Mouse (Mus musculus) liver, embryonic 13.5 days (tissue): ENCODE results near the gene Gm10271. TPM values are rescaled to one million over a fixed set of nuclear protein-coding genes. Genes with fewer than 3 reads are reported as not detected.

Experiments used
- ATAC-seq: fragments of 200-750 bp; cut with Nextera tagmentation; 2 replicates; pipeline ENCODE4 v1.8.0; 2017; ENCODE audit warnings: low read depth, mild to moderate bottlenecking, moderate number of reproducible peaks, moderate library complexity
- DNase-seq: peaks from one replicate; pipeline ENCODE4 v3.0.0; 2022
- H3K27ac ChIP-seq: fragments of 300-500 bp; sonication (generic); 2 replicates; pipeline ENCODE4 v1.5.1; 2015; ENCODE audit warnings: moderate library complexity, mild to moderate bottlenecking, inconsistent platforms
- H3K27me3 ChIP-seq: fragments of 300-500 bp; sonication (generic); 2 replicates; pipeline ENCODE4 v1.6.1; 2015; ENCODE audit warnings: mild to moderate bottlenecking, inconsistent platforms
- H3K36me3 ChIP-seq: fragments of 300-500 bp; sonication (generic); 2 replicates; pipeline ENCODE4 v1.6.1; 2015; ENCODE audit warnings: mild to moderate bottlenecking, inconsistent platforms
- H3K4me1 ChIP-seq: fragments of 300-500 bp; sonication (generic); replicated peaks from 2 replicates; pipeline ENCODE4 v1.6.1; 2015; ENCODE audit warnings: inconsistent platforms
- H3K4me2 ChIP-seq: fragments of 300-500 bp; sonication (generic); 2 replicates; pipeline ENCODE4 v1.6.1; 2015; ENCODE audit warnings: inconsistent platforms, mild to moderate bottlenecking, moderate library complexity
- H3K4me3 ChIP-seq: fragments of 300-500 bp; sonication (generic); replicated peaks from 2 replicates; pipeline ENCODE4 v1.5.1; 2015; ENCODE audit warnings: mild to moderate bottlenecking, inconsistent platforms
- H3K9ac ChIP-seq: fragments of 300-500 bp; sonication (generic); 2 replicates; pipeline ENCODE4 v1.6.1; 2015; ENCODE audit warnings: mild to moderate bottlenecking, inconsistent platforms
- H3K9me3 ChIP-seq: fragments of 300-500 bp; sonication (generic); replicated peaks from 2 replicates; pipeline ENCODE4 v1.6.1; 2016; ENCODE audit warnings: inconsistent platforms
- WGBS: fragments of 180-500 bp; shearing (Covaris S2); methylation state at CpG from one replicate; pipeline ENCODE4 v1.1.7; 2015; ENCODE audit not compliant: insufficient replicate concordance; 5-methylcytosine and 5-hydroxymethylcytosine counted together
- polyA plus RNA-seq: library from polyadenylated mRNA; unstranded; fragments of >200 nt; fragmentation: Nextera tagmentation; extraction: Ambion mirVana; gene quantifications from 2 replicates; pipeline ENCODE4 v1.2.1, GENCODE M21; 2015

Gene Gm10271
- not detected in 2 replicates for polyA plus RNA-seq

DNA sequence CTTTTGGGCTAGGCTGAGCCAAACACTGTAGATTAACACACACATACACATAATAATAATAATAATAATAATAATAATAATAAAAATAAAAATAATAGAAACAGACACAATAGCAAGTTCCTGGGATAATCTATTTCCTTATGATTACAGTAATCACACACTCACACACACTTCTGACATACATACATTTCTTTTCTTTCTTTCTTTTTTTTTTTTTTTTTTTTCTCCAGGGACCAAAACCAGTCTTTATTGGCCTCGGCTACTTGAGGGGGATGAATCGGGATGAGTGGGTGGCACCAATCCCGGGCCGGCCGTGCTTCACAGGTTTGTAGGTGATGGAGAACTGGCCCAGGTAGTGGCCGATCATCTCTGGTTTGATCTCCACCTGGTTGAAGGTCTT is at the start of gene Gm10271:
Gene Gm10271 (minus strand): TSS at position 101 of the 400 bp plus-strand sequence.
- Histone ChIP-seq H3K4me1 (no peaks in the 10 kb centered on the region), H3K9me3 (no peaks in the 10 kb centered on the region), H3K27me3 (no peaks in the 10 kb centered on the region), H3K27ac (no peak within 1 kb of the TSS), H3K4me2 (no peak within 1 kb of the TSS), H3K9ac (no peak within 1 kb of the TSS), H3K4me3 (no peak within 1 kb of the TSS), H3K36me3 (no peaks in the 10 kb centered on the region)
- 76% methylated on average over 6 of the region's 6 CpGs for WGBS
- ATAC-seq (no peak), DNase-seq (no peak)

DNA sequence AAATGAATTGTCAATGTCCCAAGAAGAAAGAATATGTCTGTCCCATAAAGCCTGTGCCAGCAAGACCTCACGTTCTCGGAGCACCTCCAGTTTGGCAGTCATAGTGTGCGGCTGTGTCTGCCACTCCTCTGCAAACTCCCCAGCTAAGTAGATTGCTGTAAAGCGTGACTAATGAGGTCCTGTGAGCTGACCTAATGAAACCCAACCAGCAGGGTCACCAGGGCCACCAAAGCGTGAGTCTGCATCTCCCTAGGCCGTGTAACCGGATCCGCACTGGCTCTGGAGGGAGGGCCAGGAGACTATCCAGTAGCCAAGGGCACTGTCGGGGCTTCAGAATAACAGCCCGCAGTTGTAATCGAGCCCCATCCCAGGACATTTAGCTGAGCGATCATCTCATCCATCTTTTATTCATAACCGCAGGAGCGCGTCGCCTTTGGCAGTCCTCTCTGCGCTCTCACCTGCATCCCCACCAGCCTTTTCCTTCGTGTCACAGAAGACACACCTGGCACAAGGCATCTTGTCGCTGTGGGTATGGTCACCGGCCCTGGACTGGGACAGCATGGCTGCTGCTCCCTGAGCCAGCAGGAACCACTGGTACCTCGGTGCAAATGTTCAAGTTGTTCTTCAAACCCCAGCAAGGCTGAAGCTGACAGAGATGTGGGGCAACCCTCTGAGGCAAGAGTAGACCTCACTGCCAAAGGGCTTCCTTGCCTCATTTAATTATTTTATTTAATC is 48.8 kb upstream of the Gm10271 start:
- no peak for ATAC-seq
- no peak overlapping the region for H3K4me3 ChIP-seq
- H3K9ac ChIP-seq: no peak overlapping the region
- 51% methylated on average over 21 of the region's 21 CpGs for WGBS
- H3K27ac ChIP-seq: no peak overlapping the region
- peaks cover 29% of the 10 kb centered on the region for H3K27me3 ChIP-seq
- H3K4me2 ChIP-seq: no peak overlapping the region
- no peaks in the 10 kb centered on the region for H3K36me3 ChIP-seq
- peaks cover 12% of the 10 kb centered on the region; the same call in 1 of the 2 replicates for H3K9me3 ChIP-seq
- DNase-seq: no peak
- H3K4me1 ChIP-seq: no peaks in the 10 kb centered on the region

DNA sequence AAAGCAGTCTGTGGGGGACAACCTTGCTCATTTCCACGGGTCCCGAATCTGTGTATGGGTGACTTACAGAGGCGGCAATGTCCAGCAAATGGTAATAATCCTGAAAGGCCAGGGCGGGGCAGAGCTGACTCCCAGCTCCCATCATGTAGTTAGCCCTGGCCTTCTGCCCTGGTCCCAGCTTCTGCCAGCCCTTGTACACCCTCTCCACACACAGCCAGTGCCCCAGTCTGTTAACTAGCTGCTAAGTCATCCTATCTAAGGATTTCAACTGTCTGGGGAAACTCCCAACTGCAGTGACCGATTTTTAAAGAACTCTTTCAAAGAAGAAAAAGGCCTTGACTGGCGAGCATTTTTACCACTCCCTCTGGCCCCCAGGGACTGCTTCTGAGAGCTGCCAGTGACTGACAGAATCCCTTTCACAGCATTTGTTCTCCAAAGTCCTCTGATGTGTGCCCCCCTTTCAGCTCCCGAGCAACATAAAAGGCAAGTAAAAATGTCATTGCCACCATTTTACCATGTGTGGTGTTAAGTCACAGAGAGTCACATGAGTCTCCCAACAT is 46.0 kb upstream of the Gm10271 start:
- Histone ChIP-seq H3K27me3 (peaks cover 15% of the 10 kb centered on the region), H3K27ac (no peak overlapping the region), H3K4me3 (no peak overlapping the region), H3K9ac (no peak overlapping the region), H3K9me3 (peaks cover 12% of the 10 kb centered on the region; the same call in 1 of the 2 replicates), H3K4me1 (no peaks in the 10 kb centered on the region), H3K4me2 (no peak overlapping the region), H3K36me3 (no peaks in the 10 kb centered on the region)
- DNase-seq (no peak), ATAC-seq (no peak)
- 70% methylated on average over 7 of the region's 7 CpGs for WGBS

DNA sequence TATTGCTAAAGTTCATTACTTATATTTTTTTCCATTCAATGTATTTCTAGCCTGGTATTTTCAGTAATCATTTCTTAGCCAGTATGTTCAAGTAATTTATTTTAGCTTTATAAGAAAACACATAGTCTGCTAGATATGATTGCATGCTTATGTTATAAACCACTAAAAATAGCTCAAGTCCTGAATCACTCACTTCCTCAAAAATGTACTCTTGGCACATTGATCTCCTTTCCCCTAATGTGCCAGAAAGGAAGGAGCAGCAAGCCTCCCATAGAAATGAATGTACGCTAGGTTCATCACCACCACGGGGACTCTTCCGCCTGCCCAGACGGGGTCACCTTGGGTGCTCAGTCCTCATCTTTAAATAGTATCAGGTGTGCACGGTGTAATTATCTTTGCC is 42.2 kb upstream of the Gm10271 start:
- no peaks in the 10 kb centered on the region for H3K27me3 ChIP-seq
- H3K4me3 ChIP-seq: no peak overlapping the region
- ATAC-seq: no peak
- peaks cover 12% of the 10 kb centered on the region; the same call in 1 of the 2 replicates for H3K9me3 ChIP-seq
- H3K4me1 ChIP-seq: no peaks in the 10 kb centered on the region
- H3K27ac ChIP-seq: no peak overlapping the region
- DNase-seq: no peak
- no peaks in the 10 kb centered on the region for H3K36me3 ChIP-seq
- H3K9ac ChIP-seq: no peak overlapping the region
- H3K4me2 ChIP-seq: no peak overlapping the region
- WGBS: 84% methylated on average over 5 of the region's 5 CpGs

DNA sequence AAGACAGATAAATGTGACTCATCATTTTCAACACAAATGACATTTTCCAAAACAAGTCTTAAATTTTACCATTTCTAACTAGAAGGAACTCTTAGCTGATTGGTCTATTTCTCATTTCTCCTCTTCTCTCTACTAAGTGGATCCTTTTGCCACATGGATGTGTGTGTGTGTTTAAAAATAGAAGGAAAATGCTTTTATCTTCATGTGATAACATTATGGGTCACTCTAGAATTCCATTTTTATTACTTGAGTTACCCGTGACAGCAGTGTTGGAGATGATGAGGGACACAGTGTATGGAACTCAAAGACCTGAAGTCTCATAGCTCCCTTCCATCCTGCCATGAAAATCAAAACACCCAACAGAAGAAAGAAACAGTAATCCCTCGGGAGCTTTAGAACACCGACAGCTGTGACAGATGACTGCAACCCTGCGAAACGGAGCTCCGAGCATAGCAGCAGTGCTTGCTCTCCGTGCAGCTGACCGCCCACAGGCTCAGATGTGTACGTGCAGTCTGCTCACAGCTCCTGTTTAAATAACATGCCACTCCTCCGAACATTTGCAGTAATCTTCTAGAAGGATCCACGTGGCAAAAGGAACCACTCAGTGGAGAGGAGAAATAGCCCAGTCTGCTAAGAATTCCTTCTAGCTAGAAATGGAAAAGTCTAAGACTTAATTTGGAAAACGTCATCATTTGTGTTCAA is 41.4 kb upstream of the Gm10271 start:
- Histone ChIP-seq H3K27ac (no peak overlapping the region), H3K27me3 (no peaks in the 10 kb centered on the region), H3K4me3 (no peak overlapping the region), H3K4me1 (no peaks in the 10 kb centered on the region), H3K36me3 (no peaks in the 10 kb centered on the region), H3K9ac (no peak overlapping the region), H3K9me3 (peaks cover 12% of the 10 kb centered on the region; the same call in 1 of the 2 replicates), H3K4me2 (no peak overlapping the region)
- WGBS: 50% methylated on average over 12 of the region's 12 CpGs
- ATAC-seq (no peak), DNase-seq (no peak)

DNA sequence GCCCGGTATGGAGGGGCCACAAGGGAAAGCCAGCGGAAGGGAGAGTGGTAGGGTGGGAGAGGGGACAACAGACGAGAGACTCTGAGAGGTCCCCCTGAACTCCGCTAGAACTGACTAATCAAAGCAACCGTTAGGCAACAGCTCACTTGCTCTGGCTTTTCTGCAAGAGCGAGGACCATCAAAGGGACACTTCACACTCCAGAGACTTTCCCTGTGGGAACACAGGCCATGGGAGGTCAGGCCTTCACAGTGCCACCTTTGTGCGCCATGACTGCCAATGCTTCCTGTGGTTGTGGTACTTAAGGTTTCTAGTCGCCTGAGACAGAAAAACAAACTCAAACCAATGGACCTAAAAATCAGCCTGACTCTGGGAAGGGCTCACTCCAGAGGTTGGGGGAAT is 38.6 kb upstream of the Gm10271 start:
- no peak overlapping the region for H3K27ac ChIP-seq
- no peaks in the 10 kb centered on the region for H3K36me3 ChIP-seq
- no peak overlapping the region for H3K9ac ChIP-seq
- ATAC-seq (no peak), DNase-seq (no peak)
- H3K27me3 ChIP-seq: no peaks in the 10 kb centered on the region
- H3K4me3 ChIP-seq: no peak overlapping the region
- H3K4me1 ChIP-seq: no peaks in the 10 kb centered on the region
- no peaks in the 10 kb centered on the region for H3K9me3 ChIP-seq
- WGBS: 57% methylated on average over 8 of the region's 8 CpGs
- H3K4me2 ChIP-seq: no peak overlapping the region

DNA sequence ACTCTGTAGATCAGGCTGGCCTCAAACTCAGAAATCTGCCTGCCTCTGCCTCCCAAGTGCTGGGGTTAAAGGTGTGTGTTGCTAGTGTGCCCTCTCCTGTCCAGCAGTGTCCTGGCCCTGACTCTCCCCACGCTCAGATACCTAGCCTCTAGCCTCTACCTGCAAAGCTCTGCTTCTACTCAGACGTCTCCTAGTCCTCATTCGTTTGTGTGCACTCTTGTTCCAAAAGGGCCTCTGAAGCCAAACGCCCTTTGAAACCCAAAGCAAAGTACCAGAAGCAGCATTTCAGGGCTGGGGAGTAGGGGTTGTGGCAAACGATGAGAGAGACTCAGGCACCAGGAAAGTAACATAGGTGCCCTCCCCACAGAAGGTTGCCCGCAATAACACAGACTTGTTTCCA is 37.3 kb upstream of the Gm10271 start:
- H3K9me3 ChIP-seq: no peaks in the 10 kb centered on the region
- H3K9ac ChIP-seq: no peak overlapping the region
- H3K27ac ChIP-seq: no peak overlapping the region
- H3K4me1 ChIP-seq: no peaks in the 10 kb centered on the region
- WGBS: 65% methylated on average over 6 of the region's 6 CpGs
- no peak for ATAC-seq
- H3K27me3 ChIP-seq: no peaks in the 10 kb centered on the region
- H3K4me2 ChIP-seq: no peak overlapping the region
- no peaks in the 10 kb centered on the region for H3K36me3 ChIP-seq
- no peak for DNase-seq
- H3K4me3 ChIP-seq: no peak overlapping the region

DNA sequence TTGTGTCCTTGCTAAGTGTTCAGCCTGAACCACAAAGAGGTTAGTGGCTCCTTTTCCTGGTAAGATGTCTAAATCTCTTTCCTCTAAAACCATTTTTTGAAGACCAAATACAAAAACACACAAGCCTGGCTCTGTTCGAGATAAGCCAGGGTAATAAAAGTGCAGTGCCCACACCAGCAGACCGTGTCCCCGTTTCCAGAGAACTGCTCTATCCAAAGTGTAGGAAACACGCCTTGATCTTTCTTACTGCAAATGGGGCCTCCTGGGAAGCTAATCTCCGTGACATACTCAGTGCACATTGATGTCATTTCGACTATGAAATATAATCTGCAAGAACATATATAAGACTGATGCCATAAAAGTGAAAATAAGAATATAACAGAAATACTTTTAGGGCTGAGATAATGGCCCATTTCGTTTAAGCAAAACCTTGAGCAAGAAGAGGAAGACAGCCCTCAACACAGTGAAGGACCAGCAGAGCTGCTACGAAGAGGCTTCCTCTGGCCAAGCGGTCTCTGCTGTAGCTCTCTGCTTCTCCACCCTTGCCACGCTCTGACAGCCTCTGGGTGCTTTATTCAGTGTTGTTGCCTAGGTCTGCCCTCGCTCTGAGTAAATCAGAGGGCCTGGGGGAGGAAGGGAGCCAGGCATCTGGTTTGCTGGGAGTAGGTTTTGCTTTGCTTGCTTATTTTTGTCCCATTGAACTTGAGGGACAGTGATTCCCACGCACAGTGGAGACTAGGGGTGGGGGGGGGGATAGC is 33.5 kb upstream of the Gm10271 start:
- DNase-seq (no peak), ATAC-seq (no peak)
- no peaks in the 10 kb centered on the region for H3K4me1 ChIP-seq
- no peak overlapping the region for H3K4me3 ChIP-seq
- H3K27ac ChIP-seq: no peak overlapping the region
- H3K36me3 ChIP-seq: no peaks in the 10 kb centered on the region
- 53% methylated on average over 12 of the region's 12 CpGs for WGBS
- H3K9ac ChIP-seq: no peak overlapping the region
- no peaks in the 10 kb centered on the region for H3K9me3 ChIP-seq
- H3K27me3 ChIP-seq: no peaks in the 10 kb centered on the region
- H3K4me2 ChIP-seq: no peak overlapping the region

DNA sequence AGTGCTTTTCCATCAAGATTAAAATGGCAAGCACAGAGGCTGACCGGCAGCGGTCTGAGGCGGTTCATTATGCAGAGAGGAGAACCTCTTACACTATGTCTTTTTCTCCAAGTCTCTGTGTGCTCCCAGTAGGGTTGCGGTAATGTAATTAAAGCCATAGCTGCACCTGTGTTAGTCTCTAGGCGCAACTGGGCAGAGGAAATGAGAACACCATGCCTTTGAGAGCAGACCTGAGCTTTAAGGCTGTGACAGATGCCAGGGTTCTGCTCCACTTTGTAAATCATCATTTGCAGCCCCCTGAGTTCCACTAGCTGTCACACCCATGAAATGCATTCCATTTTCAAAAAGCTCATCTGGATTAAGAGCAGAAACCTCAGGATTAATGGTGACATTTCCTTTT is 32.3 kb upstream of the Gm10271 start:
- no peaks in the 10 kb centered on the region for H3K9me3 ChIP-seq
- no peaks in the 10 kb centered on the region for H3K4me1 ChIP-seq
- H3K4me3 ChIP-seq: no peak overlapping the region
- H3K36me3 ChIP-seq: no peaks in the 10 kb centered on the region
- H3K4me2 ChIP-seq: no peak overlapping the region
- ATAC-seq (no peak), DNase-seq (no peak)
- 74% methylated on average over 5 of the region's 5 CpGs for WGBS
- no peaks in the 10 kb centered on the region for H3K27me3 ChIP-seq
- no peak overlapping the region for H3K27ac ChIP-seq
- no peak overlapping the region for H3K9ac ChIP-seq

DNA sequence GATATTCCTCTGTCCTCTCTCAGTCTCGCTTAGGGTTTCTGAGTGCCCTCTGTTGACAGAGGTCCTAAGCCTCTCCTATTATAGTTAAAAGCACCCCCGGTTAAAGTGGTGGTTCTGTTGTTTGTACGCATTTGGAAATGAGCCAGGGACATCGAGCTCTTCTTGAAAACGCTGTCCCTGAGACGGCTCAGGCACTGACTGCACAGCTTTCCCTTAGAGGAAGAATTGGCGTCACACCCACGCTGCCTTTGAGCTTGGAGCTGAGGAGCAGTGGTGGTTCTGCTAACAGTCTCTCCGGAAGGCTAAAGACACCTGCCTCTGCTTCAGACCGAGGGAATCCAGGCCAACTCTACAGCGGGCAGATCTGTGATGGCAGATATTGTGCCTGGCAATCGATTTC is 28.6 kb upstream of the Gm10271 start:
- Histone ChIP-seq H3K4me1 (0 out of 2 replicates have a peak, but pooled peaks cover 4% of the 10 kb centered on the region), H3K9ac (no peak overlapping the region), H3K27me3 (no peaks in the 10 kb centered on the region), H3K4me3 (no peak overlapping the region), H3K4me2 (no peak overlapping the region), H3K27ac (no peak overlapping the region), H3K9me3 (no peaks in the 10 kb centered on the region), H3K36me3 (no peaks in the 10 kb centered on the region)
- 59% methylated on average over 12 of the region's 12 CpGs for WGBS
- no peak for DNase-seq
- no peak for ATAC-seq
